Comparison of ENCODE assay signal across 22 mouse cellular contexts in the genomic region with DNA sequence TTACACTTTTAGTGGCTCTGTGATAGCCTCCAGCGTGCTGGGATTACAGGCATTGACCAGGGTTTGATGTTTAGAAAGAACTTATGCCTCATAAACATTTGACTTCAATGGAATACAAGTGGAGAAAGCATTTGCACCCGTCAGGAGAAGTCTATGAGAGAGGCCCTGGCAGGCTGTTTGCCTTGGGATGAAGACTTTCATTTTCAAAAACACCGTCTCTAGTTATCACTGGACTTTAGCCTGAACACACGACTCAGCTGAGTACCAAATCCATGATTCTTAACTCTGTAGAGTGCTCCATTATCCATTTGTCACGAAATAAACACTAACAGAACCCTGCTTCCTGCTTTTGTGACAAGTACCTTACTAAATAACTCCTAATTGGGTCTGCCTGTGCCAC.
"Had no signal": no experiment of that assay in that cellular context is flagged by ENCODE, and none has a peak within 500 bp of the region (broad histone marks: within the 10 kb centered on the region; RNA-seq: fewer than 3 reads in every experiment).

No protein-coding gene starts in this region.

- H3K36me3 ChIP-seq: kidney, embryonic 15.5 days; limb, embryonic 10.5 days; limb, embryonic 13.5 days; liver, embryonic 15.5 days; lung, embryonic 15.5 days; midbrain, embryonic 10.5 days; midbrain, embryonic 13.5 days; neural tube, embryonic 13.5 days had no signal

- H3K4me3 ChIP-seq: kidney, embryonic 15.5 days; limb, embryonic 10.5 days; limb, embryonic 13.5 days; liver, embryonic 12.5 days; liver, embryonic 15.5 days; lung, embryonic 15.5 days; megakaryocyte, embryonic 14.5 days; midbrain, embryonic 10.5 days; midbrain, embryonic 13.5 days; myocyte; neural tube, embryonic 13.5 days had no signal

- ATAC-seq: liver, embryonic 12.5 days; midbrain, embryonic 13.5 days; midbrain, embryonic 16.5 days had no signal

- H3K27ac ChIP-seq: kidney, embryonic 15.5 days; limb, embryonic 10.5 days; limb, embryonic 13.5 days; liver, embryonic 12.5 days; liver, embryonic 15.5 days; lung, embryonic 15.5 days; midbrain, embryonic 10.5 days; midbrain, embryonic 13.5 days; neural tube, embryonic 13.5 days had no signal

- H3K9me3 ChIP-seq: kidney, embryonic 15.5 days; limb, embryonic 10.5 days; limb, embryonic 13.5 days; liver, embryonic 12.5 days; liver, embryonic 15.5 days; lung, embryonic 15.5 days; megakaryocyte, embryonic 14.5 days; midbrain, embryonic 10.5 days; midbrain, embryonic 13.5 days; neural tube, embryonic 13.5 days had no signal

- H3K4me1 ChIP-seq: limb, embryonic 13.5 days; liver, embryonic 12.5 days; liver, embryonic 15.5 days; lung, embryonic 15.5 days; midbrain, embryonic 10.5 days; midbrain, embryonic 13.5 days; neural tube, embryonic 13.5 days had no signal

- DNase-seq: kidney, postnatal 10 days; kidney, postnatal 36 days; layer of hippocampus, adult 9-11 months; liver; lung, adult 18-20 months; lung, postnatal 10 days; lung, postnatal 36 days; thymus, adult 18-20 months; thymus, postnatal 14 days; thymus, postnatal 4 days had no signal

- H3K9ac ChIP-seq: kidney, embryonic 15.5 days; limb, embryonic 13.5 days; liver, embryonic 12.5 days; liver, embryonic 15.5 days; lung, embryonic 15.5 days; midbrain, embryonic 13.5 days; neural tube, embryonic 13.5 days had no signal

- H3K27me3 ChIP-seq: kidney, embryonic 15.5 days; limb, embryonic 13.5 days; liver, embryonic 12.5 days; liver, embryonic 15.5 days; lung, embryonic 15.5 days; megakaryocyte, embryonic 14.5 days; midbrain, embryonic 13.5 days; neural tube, embryonic 13.5 days had no signal

- H3K4me2 ChIP-seq: kidney, embryonic 15.5 days; limb, embryonic 13.5 days; liver, embryonic 12.5 days; liver, embryonic 15.5 days; lung, embryonic 15.5 days; midbrain, embryonic 13.5 days; neural tube, embryonic 13.5 days had no signal
